Mouse (Mus musculus): ENCODE results near the gene Cep152.

Gene Cep152

GRCm38 (mm10) chr2:125558634-125559589, 66.0 kb downstream of the Cep152 start:
- no peak for DNase-seq (ENCODE audit: low read depth, low spot score)

- peak; percentile 51 for DNase-seq (ENCODE audit: low read depth, low spot score)
These were observed 69.1 kb downstream of the Cep152 start for GRCm38 (mm10) chr2:125555830-125556229.

- DNase-seq (ENCODE audit: low read depth, low spot score), result no peak
These were observed 75.9 kb downstream of the Cep152 start for GRCm38 (mm10) chr2:125548806-125549578.

- DNase-seq (ENCODE audit: low read depth, low spot score), result no peak
These were observed 79.9 kb downstream of the Cep152 start for GRCm38 (mm10) chr2:125544986-125545385.

DNA sequence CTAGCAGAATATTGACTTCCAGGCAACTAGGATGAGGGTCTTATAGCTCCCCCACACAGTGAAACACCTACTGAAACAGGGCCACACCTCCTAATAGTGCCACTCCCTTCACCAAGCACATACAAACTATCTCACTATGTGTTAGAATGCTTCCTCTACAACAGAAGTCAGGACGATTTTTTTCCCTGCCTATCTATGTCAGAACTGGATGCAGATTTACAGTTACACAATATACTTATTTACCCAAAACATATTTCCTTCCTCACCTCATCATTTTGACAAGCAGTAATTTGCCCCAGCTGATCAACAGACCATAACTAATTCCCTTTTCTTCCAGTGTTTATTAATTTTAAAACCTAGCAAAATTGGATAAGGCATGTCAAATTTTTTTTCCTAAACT, 81.3 kb downstream of the Cep152 start:
- DNase-seq (ENCODE audit: low read depth, low spot score), result no peak

- no peak for DNase-seq (ENCODE audit: low read depth, low spot score)
These were observed 83.5 kb downstream of the Cep152 start for GRCm38 (mm10) chr2:125541451-125541850.

- no peak for DNase-seq (ENCODE audit: low read depth, low spot score)
These were observed 84.3 kb downstream of the Cep152 start for GRCm38 (mm10) chr2:125540579-125540978.

DNA sequence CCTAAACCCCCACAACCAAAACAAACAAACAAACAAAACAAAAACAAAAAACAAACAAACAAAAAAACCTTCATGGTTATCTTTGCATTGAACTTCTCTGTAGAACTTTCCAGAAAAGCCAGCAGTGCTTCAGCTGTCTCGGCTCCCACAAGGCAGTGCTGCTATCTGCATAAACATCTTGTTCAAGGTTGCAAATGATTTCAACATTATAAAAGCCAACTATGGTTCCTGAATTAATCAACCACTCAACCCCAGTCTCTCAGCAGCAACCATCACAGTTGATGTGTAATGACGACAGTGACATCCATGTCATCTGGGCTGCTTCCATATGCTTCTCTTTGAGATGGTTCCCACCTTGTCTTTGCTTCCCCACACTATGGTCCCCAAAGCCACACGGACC, 85.3 kb downstream of the Cep152 start:
- DNase-seq (ENCODE audit: low read depth, low spot score), result no peak

DNA sequence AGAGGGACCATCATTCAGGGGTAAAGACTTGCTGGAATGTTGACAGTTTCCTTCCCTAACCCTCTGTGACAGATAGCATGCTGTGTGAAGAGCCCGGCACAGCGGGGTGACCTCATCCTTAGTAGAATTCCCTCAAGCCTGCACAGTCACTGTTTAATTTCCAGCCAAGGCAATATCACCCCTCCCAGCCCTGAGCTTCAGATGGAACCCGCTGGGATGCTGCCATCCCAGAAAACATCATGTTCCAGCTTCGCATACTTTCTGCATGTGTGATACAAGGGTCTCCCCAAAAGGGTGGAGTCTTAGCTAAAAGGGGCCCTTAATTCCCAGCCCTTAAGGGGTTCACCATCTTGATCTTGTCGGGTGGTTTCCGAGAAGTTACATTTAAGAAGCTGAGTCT, 94.2 kb downstream of the Cep152 start:
- DNase-seq (ENCODE audit: low read depth, low spot score), result no peak

- DNase-seq (ENCODE audit: low read depth, low spot score), result no peak
These were observed 98.3 kb downstream of the Cep152 start for GRCm38 (mm10) chr2:125526566-125526965.

- no peak for DNase-seq (ENCODE audit: low read depth, low spot score)
These were observed 99.4 kb downstream of the Cep152 start for GRCm38 (mm10) chr2:125525484-125525883.

- DNase-seq (ENCODE audit: low read depth, low spot score), result no peak
These were observed 108.3 kb downstream of the Cep152 start for GRCm38 (mm10) chr2:125516594-125516993.

DNA sequence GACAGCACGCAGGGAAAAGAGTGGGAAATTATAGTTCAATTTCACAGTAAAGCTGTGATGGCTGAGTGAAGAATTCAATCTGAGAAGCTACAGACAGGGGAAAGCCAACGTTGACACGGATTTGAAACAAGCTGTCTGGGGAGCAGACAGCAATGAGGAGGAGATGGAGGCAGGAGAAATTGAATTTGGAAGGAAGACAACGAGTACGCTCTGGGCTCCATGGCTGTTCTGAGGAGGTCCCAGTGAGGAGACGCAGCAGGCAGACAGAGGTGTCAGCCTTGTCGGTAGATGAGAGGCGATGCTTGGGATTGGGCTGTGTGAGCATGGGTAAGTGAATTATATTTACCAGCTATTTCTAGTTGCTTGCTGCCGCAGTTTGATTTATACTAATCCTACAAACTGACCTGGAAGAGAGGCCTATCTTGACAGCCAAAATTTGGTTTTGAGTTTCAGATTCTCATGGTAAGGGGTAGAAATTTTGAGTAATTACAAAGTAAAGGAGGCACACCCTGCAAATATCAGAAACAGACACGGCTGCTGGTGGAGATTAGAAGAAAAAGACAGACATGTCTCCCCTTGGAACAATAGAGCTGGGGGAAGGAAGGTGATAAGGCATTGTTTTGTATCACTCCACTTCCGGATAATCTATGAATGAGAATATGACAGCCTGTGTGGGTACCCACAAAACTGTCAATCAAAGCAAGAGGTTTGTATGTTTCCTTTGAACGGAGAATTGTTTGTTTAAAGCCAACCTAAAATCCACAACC, 109.4 kb downstream of the Cep152 start:
- no peak for DNase-seq (ENCODE audit: low read depth, low spot score)

DNA sequence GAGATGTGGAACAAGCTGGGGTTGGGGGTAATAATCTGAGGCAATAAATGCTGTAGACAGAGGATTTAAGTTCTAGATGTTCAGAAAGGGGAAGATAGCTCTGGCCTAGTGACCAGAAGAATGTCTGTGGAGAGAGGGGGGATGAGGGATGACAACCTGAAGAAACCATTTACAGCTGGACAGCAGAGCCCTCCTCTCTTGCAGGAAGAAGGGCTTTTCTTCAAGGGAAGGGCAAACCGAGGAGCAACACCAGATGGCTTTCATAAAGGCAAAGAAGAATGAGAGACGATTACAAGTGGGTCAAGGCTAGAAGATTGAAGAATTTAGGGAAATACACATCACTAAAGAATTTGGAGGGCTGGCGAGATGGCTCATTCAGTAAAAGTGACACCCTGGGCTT, 110.5 kb downstream of the Cep152 start:
- DNase-seq (ENCODE audit: low read depth, low spot score), result no peak

Measured in ES-CJ7 (cell line).